Mouse (Mus musculus) cerebellum, adult 9-11 months (tissue): ENCODE data around the gene Osbpl2.

Experiments used
- DNase-seq: peaks from one replicate; pipeline ENCODE4 v3.0.0; 2022

The Osbpl2 gene

DNA sequence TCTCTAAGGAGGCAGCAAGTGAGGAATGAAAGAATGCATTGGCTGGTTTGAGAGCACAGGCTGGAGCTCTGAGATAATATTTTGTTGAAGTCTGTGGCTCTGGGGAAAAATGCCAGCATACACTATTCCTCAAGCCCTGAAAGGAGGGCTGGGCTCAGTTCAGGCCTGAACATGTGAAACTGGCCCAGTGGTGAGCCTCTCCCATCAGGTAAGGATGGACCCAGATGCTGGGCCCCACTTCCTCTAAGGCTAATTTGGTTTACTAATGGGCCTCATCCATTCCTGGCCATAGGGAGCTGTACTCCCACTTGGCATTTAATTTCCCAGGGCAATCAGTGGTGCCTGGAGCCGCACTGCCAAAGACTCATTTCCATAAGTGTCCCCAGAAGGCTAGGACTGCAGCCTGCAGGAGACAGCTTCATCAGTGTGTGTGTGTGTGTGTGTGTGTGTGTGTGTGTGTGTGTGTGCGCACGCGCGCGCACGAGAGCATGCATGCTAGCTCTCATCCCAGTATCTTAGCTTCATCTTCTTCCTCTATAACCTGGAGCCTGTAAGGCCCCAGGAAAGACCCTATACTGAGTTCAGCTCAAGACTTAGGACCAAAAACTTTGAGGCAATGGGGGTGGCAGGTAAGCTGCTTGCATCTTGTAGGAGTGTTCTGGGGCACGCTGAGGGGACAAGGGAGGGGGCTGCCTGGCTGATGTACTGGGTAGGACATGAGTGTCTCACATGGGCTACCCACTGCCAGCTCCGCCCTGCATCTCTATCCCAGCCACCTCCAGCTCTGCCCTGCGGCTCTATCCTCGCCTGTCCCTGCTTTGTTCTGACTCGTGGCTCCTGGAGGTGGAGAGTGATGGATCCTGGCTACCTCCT is 86.2 kb downstream of the Osbpl2 start:
- no peak for DNase-seq

DNA sequence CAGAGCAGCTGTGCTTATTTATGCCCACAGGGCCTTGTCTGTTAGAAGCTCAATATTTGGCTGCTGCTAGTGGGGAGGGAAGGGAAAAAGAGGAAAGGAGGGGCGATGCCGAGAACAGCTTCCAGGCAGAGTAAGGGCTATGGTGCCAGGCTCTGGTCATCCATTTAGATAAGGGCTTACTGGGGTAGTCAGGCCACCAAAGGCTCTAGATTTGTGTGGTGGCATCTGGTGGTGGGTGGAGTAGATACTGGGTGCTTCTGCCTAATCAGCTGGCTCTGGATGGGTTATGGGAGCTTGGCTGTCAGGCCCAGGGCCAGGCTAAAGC is 86.8 kb downstream of the Osbpl2 start:
- no peak for DNase-seq

DNA sequence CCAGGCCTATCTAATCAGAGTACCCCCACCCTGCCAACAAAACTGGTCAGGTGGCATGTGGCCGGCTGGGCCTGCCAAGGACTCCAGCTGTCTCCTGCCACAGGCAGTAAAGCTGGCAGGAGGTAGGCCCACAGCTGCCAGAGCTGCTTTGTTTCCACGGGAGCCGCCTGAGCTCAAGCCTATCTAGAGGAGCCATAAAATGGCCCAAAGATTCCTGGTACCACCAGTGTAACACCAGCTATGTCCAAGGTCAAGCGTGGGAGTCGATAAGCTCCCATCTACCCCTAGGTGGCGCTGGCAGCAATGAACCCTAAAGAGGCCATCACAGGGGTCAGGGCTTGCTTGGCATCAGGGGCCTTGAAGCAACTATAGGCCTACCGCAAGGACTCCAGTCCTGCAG is 88.7 kb downstream of the Osbpl2 start:
- no peak for DNase-seq

DNA sequence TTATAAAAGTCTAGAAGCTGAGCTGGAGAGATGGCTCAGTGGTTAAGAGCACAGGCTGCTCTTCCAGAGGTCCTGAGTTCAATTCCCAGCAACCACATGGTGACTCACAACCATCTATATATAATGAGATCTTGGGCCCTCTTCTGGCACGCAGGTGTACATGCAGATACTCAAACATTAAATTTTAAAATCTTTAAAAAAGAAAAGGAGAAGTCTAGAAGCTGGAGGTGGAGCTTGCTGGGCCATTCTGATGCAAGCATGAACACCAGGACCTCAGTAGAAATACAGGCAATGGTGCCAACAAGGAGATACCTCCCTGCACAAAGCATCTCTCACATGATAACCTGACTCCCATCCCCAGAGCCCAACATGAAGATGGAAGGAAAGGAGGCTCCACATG is 89.9 kb downstream of the Osbpl2 start:
- no peak for DNase-seq

DNA sequence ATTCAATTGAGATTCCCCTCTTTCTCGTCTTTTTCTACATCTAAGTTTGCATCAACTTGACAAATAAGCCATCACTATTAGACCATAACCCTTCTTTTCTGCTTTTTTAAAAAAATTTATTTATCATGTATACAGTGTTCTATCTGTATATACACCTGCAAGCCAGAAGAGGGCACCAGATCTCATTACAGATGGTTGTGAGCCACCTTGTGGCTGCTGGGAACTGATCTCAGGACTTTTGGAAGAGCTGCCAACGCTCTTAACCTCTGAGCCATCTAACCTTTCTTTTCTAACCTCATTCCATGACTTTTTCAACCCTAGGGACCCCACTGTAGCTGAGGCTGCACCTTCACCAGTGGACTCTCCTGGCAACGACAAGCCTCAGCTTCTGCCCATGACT is 93.1 kb downstream of the Osbpl2 start:
- DNase-seq: no peak
